Mouse (Mus musculus): ENCODE measurements around the gene Acin1. TPM values are rescaled to one million over a fixed set of nuclear protein-coding genes. Genes with fewer than 3 reads are reported as not detected.

Acin1 gene
- polyA plus RNA-seq (2014; fragmentation: Nextera tagmentation; extraction: Ambion mirVana): 120 and 122 TPM in 2 replicates

DNA sequence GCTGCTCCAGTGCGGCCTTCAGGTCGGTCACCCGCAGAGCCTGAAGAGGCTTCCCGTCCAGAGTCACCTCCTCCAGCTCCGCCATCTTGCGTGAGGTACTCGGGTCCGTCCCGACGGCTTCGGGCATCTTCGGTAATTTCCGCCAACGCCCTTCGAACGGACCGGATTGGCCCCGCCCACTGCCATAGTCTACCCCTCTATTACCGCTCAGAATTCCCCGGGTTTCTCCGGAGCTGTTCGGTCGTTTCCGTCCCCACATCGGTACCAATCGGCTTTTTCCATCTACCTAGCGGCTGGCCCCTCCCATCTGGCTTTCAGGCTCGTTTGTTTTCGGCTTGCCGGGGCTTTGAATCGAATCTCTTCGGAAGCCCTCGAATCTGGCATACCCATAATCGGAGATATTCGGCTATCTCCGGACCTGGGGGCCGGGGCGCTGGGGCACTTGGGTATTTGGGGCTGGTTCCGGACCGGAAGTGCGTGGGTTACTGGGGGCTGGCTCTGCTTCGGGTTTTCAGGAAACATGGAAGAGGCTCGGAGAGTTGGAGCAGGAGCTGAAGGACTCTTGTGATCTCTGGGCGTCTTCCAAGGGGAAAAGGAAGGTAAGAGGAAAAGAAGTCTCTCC, at the start of gene Acin1:
TSS of gene Acin1 (minus strand) at position 410 of the 622 bp plus-strand sequence.
- Histone ChIP-seq H3K4me3 (ENCODE audit: low read depth, low read length) (peak within 1 kb of the TSS; percentile 85), H3K9me3 (ENCODE audit: low read depth, low read length) (no peaks in the 10 kb centered on the region), H3K9ac (peak within 1 kb of the TSS; percentile 93), H3K4me1 (ENCODE audit: insufficient read depth) (no peaks in the 10 kb centered on the region), H3K27me3 (ENCODE audit: insufficient read depth, low read length) (no peaks in the 10 kb centered on the region), H3K27ac (ENCODE audit: low read depth) (peak within 1 kb of the TSS; percentile 96), H3K4me2 (peak within 1 kb of the TSS; percentile 78), H3K36me3 (ENCODE audit: insufficient read depth) (peaks cover 44% of the 10 kb centered on the region)
- DNase-seq: peak; percentile 100
- WGBS: under 1% methylated on average over 44 of the region's 44 CpGs
- no peak for TF ChIP-seq CTCF (IDR thresholded peaks at IDR 0.05; ENCODE audit: low read depth)
- ATAC-seq (ENCODE audit: insufficient read depth): peak; percentile 97

DNA sequence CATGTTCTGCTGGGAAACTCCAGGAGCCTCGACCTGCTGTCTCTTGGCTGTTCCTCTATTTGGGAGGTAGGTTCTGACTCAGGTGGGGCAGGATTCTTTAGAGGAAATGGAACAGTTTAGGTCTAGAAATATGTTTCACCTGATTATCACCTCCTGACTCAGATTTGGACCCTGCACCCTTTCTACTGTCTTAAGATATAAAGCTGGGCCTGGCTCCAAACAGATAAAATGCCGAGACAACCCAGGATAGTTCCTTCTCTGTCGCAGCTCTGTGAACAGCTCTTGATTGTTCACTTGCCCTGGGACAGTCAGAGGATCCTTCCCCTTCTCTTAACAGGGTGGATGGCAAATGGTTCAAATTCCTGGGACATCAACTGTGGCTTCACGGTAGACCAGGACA, 48.5 kb upstream of the Acin1 start:
- DNase-seq (no peak), ATAC-seq (ENCODE audit: insufficient read depth) (no peak)
- H3K27ac ChIP-seq (ENCODE audit: low read depth): no peak overlapping the region
- H3K9ac ChIP-seq: no peak overlapping the region
- H3K4me3 ChIP-seq (ENCODE audit: low read depth, low read length): no peak overlapping the region
- no peaks in the 10 kb centered on the region for H3K36me3 ChIP-seq (ENCODE audit: insufficient read depth)
- H3K4me2 ChIP-seq: no peak overlapping the region
- TF ChIP-seq CTCF (IDR thresholded peaks at IDR 0.05; ENCODE audit: low read depth): no peak
- 57% methylated on average over 4 of the region's 4 CpGs for WGBS
- no peaks in the 10 kb centered on the region for H3K9me3 ChIP-seq (ENCODE audit: low read depth, low read length)
- H3K27me3 ChIP-seq (ENCODE audit: insufficient read depth, low read length): no peaks in the 10 kb centered on the region
- no peaks in the 10 kb centered on the region for H3K4me1 ChIP-seq (ENCODE audit: insufficient read depth)

DNA sequence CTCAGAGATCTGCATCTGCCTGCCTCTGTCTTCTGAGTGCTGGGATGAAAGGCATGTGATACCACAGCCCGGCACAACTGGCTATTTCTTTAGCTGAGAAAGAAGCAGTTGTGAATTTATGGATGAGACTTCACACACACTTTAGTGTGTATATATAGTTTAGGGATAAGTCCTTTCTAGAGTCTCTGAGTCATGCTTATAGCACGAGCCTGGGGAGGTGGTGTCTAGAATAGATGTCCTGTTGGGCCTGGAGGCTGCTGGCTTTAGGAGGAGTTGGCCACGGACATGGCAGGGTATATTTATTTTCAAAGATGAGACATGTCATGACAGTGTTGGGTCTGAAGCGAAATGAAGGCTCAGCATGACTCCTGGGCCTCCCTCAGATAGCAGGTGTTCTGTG, 47.3 kb upstream of the Acin1 start:
- Histone ChIP-seq H3K4me3 (ENCODE audit: low read depth, low read length) (no peak overlapping the region), H3K9ac (no peak overlapping the region), H3K36me3 (ENCODE audit: insufficient read depth) (no peaks in the 10 kb centered on the region), H3K9me3 (ENCODE audit: low read depth, low read length) (no peaks in the 10 kb centered on the region), H3K27me3 (ENCODE audit: insufficient read depth, low read length) (no peaks in the 10 kb centered on the region), H3K27ac (ENCODE audit: low read depth) (no peak overlapping the region), H3K4me2 (no peak overlapping the region), H3K4me1 (ENCODE audit: insufficient read depth) (no peaks in the 10 kb centered on the region)
- 56% methylated on average over 4 of the region's 4 CpGs for WGBS
- DNase-seq (no peak), ATAC-seq (ENCODE audit: insufficient read depth) (no peak)
- TF ChIP-seq CTCF (IDR thresholded peaks at IDR 0.05; ENCODE audit: low read depth): no peak

- Histone ChIP-seq H3K4me1 (ENCODE audit: insufficient read depth) (no peaks in the 10 kb centered on the region), H3K27me3 (ENCODE audit: insufficient read depth, low read length) (no peaks in the 10 kb centered on the region), H3K9ac (no peak overlapping the region), H3K4me3 (ENCODE audit: low read depth, low read length) (no peak overlapping the region), H3K27ac (ENCODE audit: low read depth) (no peak overlapping the region), H3K4me2 (no peak overlapping the region), H3K9me3 (ENCODE audit: low read depth, low read length) (no peaks in the 10 kb centered on the region), H3K36me3 (ENCODE audit: insufficient read depth) (no peaks in the 10 kb centered on the region)
- no peak for TF ChIP-seq CTCF (IDR thresholded peaks at IDR 0.05; ENCODE audit: low read depth)
- ATAC-seq (ENCODE audit: insufficient read depth): no peak
- DNase-seq: no peak
- WGBS: 84% methylated on average over 8 of the region's 8 CpGs
These were observed 45.5 kb upstream of the Acin1 start for GRCm38 (mm10) chr14:54732206-54732605.

- H3K27ac ChIP-seq (ENCODE audit: low read depth): no peak overlapping the region
- no peak for TF ChIP-seq CTCF (IDR thresholded peaks at IDR 0.05; ENCODE audit: low read depth)
- no peak overlapping the region for H3K9ac ChIP-seq
- H3K27me3 ChIP-seq (ENCODE audit: insufficient read depth, low read length): no peaks in the 10 kb centered on the region
- H3K36me3 ChIP-seq (ENCODE audit: insufficient read depth): no peaks in the 10 kb centered on the region
- ATAC-seq (ENCODE audit: insufficient read depth): no peak
- no peak for DNase-seq
- no peaks in the 10 kb centered on the region for H3K4me1 ChIP-seq (ENCODE audit: insufficient read depth)
- H3K9me3 ChIP-seq (ENCODE audit: low read depth, low read length): no peaks in the 10 kb centered on the region
- H3K4me3 ChIP-seq (ENCODE audit: low read depth, low read length): no peak overlapping the region
- 58% methylated on average over 6 of the region's 6 CpGs for WGBS
- H3K4me2 ChIP-seq: no peak overlapping the region
These were observed 43.6 kb upstream of the Acin1 start for GRCm38 (mm10) chr14:54730305-54730704.

DNA sequence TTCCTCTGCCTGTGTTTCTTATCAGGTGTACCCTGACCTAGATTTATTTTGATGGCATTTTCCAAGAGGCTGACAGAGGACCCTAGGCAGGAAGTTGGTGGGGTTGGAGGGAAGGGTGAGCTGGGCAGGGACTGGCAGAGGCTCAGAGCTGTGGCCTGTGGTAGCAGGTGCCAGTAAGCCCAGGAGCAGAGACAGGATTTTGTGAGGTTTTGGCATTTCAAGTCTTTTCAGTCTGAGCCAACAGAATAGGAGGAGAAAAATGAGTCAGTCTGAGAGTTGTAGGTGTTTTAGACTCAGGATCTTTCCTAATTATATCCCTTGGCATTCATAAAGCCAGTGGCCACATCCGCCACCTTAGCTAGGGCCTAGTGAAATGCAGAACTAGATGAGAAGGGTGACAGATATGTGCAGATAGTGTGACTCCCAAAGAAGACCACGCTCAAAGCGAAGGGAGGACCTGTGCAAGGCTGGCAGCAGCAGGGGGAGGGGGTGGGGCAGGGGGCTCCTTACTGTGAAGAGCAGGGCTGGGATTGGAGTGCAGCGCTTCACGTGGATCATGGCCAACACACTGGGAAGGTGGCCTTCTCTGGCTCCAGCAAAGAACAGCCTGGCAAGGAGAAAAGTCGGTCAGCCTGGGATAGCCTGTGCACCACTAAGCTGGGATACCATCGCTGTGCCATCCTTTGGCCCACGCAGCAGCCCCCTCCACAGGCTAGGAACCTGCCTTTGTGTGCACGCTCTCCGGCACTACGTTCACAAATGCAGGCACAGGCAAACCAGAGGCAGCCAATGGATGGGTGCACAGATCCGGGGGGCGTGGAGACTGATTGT, 42.3 kb upstream of the Acin1 start:
- H3K4me1 ChIP-seq (ENCODE audit: insufficient read depth): no peaks in the 10 kb centered on the region
- no peak overlapping the region for H3K4me2 ChIP-seq
- H3K4me3 ChIP-seq (ENCODE audit: low read depth, low read length): no peak overlapping the region
- WGBS: 73% methylated on average over 13 of the region's 13 CpGs
- H3K27me3 ChIP-seq (ENCODE audit: insufficient read depth, low read length): no peaks in the 10 kb centered on the region; the same call in 1 of the 2 replicates
- H3K36me3 ChIP-seq (ENCODE audit: insufficient read depth): no peaks in the 10 kb centered on the region
- TF ChIP-seq CTCF (IDR thresholded peaks at IDR 0.05; ENCODE audit: low read depth): no peak
- ATAC-seq (ENCODE audit: insufficient read depth): no peak
- H3K9me3 ChIP-seq (ENCODE audit: low read depth, low read length): no peaks in the 10 kb centered on the region
- H3K27ac ChIP-seq (ENCODE audit: low read depth): no peak overlapping the region
- no peak for DNase-seq
- H3K9ac ChIP-seq: no peak overlapping the region

DNA sequence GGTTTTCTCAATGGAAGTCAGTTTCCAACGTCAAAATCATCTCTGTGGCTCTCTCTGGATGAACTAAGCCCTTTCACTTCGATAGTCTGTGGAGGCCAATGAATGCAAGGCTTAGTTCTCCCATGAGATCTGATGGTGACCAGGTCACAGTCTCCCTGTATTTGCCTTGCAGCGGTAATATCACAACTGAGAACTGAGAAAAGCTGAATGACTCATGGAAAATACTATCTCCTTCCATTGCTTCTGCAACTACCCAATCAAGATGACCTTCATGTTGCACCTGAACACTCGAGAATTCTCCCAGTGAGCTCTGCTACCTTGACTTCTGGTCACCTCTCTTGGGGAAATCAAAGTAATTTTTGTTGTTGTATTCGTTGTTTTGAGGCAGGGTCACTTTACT, 40.8 kb upstream of the Acin1 start:
- no peaks in the 10 kb centered on the region for H3K4me1 ChIP-seq (ENCODE audit: insufficient read depth)
- ATAC-seq (ENCODE audit: insufficient read depth) (no peak), DNase-seq (no peak)
- no peak overlapping the region for H3K27ac ChIP-seq (ENCODE audit: low read depth)
- H3K9ac ChIP-seq: no peak overlapping the region
- TF ChIP-seq CTCF (IDR thresholded peaks at IDR 0.05; ENCODE audit: low read depth): no peak
- WGBS: 68% methylated on average over 5 of the region's 5 CpGs
- no peak overlapping the region for H3K4me3 ChIP-seq (ENCODE audit: low read depth, low read length)
- no peak overlapping the region for H3K4me2 ChIP-seq
- H3K27me3 ChIP-seq (ENCODE audit: insufficient read depth, low read length): no peaks in the 10 kb centered on the region; the same call in 1 of the 2 replicates
- H3K36me3 ChIP-seq (ENCODE audit: insufficient read depth): no peaks in the 10 kb centered on the region
- no peaks in the 10 kb centered on the region for H3K9me3 ChIP-seq (ENCODE audit: low read depth, low read length)
